Mouse (Mus musculus): Measurements from ENCODE around the gene Apopt1.

GRCm38 (mm10) chr12:111677421-111677820 lies 35.6 kb upstream of the Apopt1 start:
- TF ChIP-seq CTCF (IDR thresholded peaks at IDR 0.05; ENCODE audit: low read depth) (no peak), EP300 (IDR thresholded peaks at IDR 0.05; ENCODE audit: low read depth) (no peak)
